Mouse (Mus musculus): Measurements from ENCODE around the gene Csnk1d.

- no peak for TF ChIP-seq CTCF (IDR thresholded peaks at IDR 0.05; ENCODE audit: control insufficient read depth, insufficient read depth, insufficient replicate concordance, low read depth, low read length)
- TF ChIP-seq POLR2A (IDR thresholded peaks at IDR 0.05; ENCODE audit: control insufficient read depth, low read depth, low read length): no peak
Measured at GRCm38 (mm10) chr11:121039302-121039701, 48.2 kb upstream of the Csnk1d start, which contains the start of gene Cd7.

Measured in testis, adult 2 months (tissue).